Mouse (Mus musculus) adrenal gland, adult 2 months (tissue): ENCODE results near the gene Adcy3. TPM values are rescaled to one million over a fixed set of nuclear protein-coding genes. Genes with fewer than 3 reads are reported as not detected.

Source experiments
- DNase-seq: peaks from one replicate; pipeline ENCODE4 v3.0.0; 2021
- polyA plus RNA-seq: library from polyadenylated mRNA; depleted of rRNA; stranded (reverse); fragments of >200 nt; gene quantifications from 2 replicates; pipeline ENCODE4 v1.2.3, GENCODE M21; 2012; rRNA removed
- total RNA-seq, 2 experiments: library from RNA; stranded (reverse); gene quantifications; 2 replicates each; pipeline ENCODE4 v1.2.3; 2021

The Adcy3 gene
- total and polyA plus RNA-seq, 3 experiments: 25.5 to 94.2 (median 43.3) TPM

GRCm38 (mm10) chr12:4243805-4244204 is 110.9 kb downstream of the Adcy3 start:
- DNase-seq: no peak

- no peak for DNase-seq
Observed at GRCm38 (mm10) chr12:4245742-4246141, 112.8 kb downstream of the Adcy3 start.

DNA sequence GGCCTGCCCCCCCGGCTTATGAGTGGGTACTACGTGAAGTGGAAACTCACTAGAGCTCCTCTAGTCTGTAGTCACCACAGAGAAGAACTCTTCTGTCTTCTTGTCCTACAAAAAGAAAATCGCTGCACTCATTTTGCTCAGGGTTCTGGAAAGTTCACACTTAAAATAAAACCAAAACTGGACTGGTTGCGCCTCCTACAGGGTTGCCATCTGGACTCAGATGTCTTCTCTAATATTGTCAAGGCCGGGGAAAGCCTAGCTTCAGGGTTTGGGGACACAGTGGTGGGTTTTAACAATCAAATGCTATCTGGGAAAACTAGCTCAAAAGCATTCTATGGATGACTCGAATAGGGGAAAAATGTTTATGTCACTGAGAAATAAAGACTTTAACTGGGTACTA is 116.9 kb downstream of the Adcy3 start:
- no peak for DNase-seq

- DNase-seq: no peak
Observed at GRCm38 (mm10) chr12:4252742-4253655, 120.1 kb downstream of the Adcy3 start.

Other genes starting within 250 kb of the Adcy3 start
- gene Pomc, start 178.2 kb upstream of the Adcy3 start, total RNA-seq: 1 to 10 TPM in 1 of 2 experiments, under 1 TPM in 1; 0.49 to 1.4 TPM
- gene Pomc, start 178.2 kb upstream of the Adcy3 start, polyA plus RNA-seq: 0.27 and 0.44 TPM in 2 replicates
- gene Efr3b, start 94.2 kb upstream of the Adcy3 start, total RNA-seq: 1 to 10 TPM; 1.9 to 3.1 TPM
- 9.9 and 11.0 TPM in 2 replicates for gene Efr3b, start 94.2 kb upstream of the Adcy3 start, polyA plus RNA-seq
- 1 to 10 TPM; 3.4 to 6.4 TPM for gene Dnajc27, start 50.5 kb upstream of the Adcy3 start, total RNA-seq
- gene Dnajc27, start 50.5 kb upstream of the Adcy3 start, polyA plus RNA-seq: 3.5 and 3.9 TPM in 2 replicates
- 1 to 10 TPM; 8.2 to 8.3 TPM for gene Ptrhd1, start 100.9 kb downstream of the Adcy3 start, total RNA-seq
- 7.7 and 7.8 TPM in 2 replicates for gene Ptrhd1, start 100.9 kb downstream of the Adcy3 start, polyA plus RNA-seq
- 1 to 10 TPM; 6.5 to 7.8 TPM for gene Cenpo, start 101.2 kb downstream of the Adcy3 start, total RNA-seq
- gene Cenpo, start 101.2 kb downstream of the Adcy3 start, polyA plus RNA-seq: 10.2 and 13.7 TPM in 2 replicates